Mouse (Mus musculus) thymus, adult 2 months (tissue): ENCODE measurements at regions not wholly inside any gene's neighbourhood (a gene's known extent, or its start where the extent isn't known, plus 50 kb on each side); places are given as distances from the start of the nearest gene placed in this dataset.

ENCODE experiments used
- DNase-seq: peaks from one replicate; pipeline ENCODE4 v3.0.0; 2021
- H3K27ac ChIP-seq: fragments of 200-500 bp; 2 replicates; pipeline ENCODE4 v1.5.1; 2012; ENCODE audit warnings: low read length, control low read depth; ENCODE audit not compliant: control insufficient read depth, insufficient read depth
- H3K27me3 ChIP-seq: fragments of 200-500 bp; 2 replicates; pipeline ENCODE4 v1.6.1; 2012; ENCODE audit warnings: mild to moderate bottlenecking, low read length, moderate library complexity, mixed read lengths; ENCODE audit not compliant: control insufficient read depth, insufficient read depth
- H3K36me3 ChIP-seq: fragments of 200-500 bp; 2 replicates; pipeline ENCODE4 v1.6.1; 2012; ENCODE audit warnings: mild to moderate bottlenecking, low read length, moderate library complexity; ENCODE audit not compliant: control insufficient read depth, insufficient read depth
- H3K4me1 ChIP-seq: fragments of 200-500 bp; replicated peaks from 2 replicates; pipeline ENCODE4 v1.6.1; 2012; ENCODE audit warnings: low read length; ENCODE audit not compliant: control insufficient read depth, insufficient read depth
- H3K4me3 ChIP-seq: fragments of 200-500 bp; 2 replicates; pipeline ENCODE4 v1.5.1; 2012; ENCODE audit warnings: mild to moderate bottlenecking, low read length, control low read depth, moderate library complexity; ENCODE audit not compliant: control insufficient read depth, insufficient read depth
- CTCF ChIP-seq: fragments of 200-500 bp; IDR thresholded peaks from 2 replicates; pipeline ENCODE4 v1.5.1; 2012; ENCODE audit warnings: mild to moderate bottlenecking, control low read depth, low read length, moderate library complexity, borderline replicate concordance; ENCODE audit not compliant: control insufficient read depth, poor library complexity, insufficient read depth; ENCODE audit errors: extremely low read depth
- POLR2A ChIP-seq: fragments of 200-500 bp; IDR thresholded peaks from 2 replicates; pipeline ENCODE4 v1.6.1; 2012; ENCODE audit warnings: mild to moderate bottlenecking, low read length, control low read depth, moderate library complexity; ENCODE audit not compliant: control insufficient read depth, poor library complexity, insufficient read depth; ENCODE audit errors: extremely low read depth
- WGBS: fragments of 180-500 bp; shearing (Covaris S2); methylation state at CpG from one replicate; pipeline ENCODE4 v1.1.7; 2018; 5-methylcytosine and 5-hydroxymethylcytosine counted together

DNA sequence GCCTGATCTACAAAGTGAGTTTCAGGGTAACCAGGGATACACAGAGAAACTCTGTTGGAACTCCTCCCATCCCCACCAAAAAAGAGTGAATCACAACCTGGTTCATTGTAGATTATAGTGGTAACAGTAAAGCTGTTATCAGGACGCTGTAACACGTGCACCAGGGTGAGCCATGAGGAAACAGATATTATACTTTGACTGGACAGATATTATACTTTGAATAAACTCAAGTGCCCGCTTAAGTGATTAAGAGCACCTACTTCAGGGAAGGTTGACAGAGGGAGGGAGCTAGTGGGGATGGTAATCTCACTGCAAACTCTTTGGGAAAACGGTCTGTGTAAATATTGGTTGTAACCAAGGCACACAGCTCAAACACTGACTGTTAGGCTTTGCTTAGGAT, 147.4 kb downstream of the Cetn3 start:
- 89% methylated on average over 4 of the region's 4 CpGs for WGBS
- no peak overlapping the region for H3K4me3 ChIP-seq
- TF ChIP-seq POLR2A (no peak), CTCF (no peak)

DNA sequence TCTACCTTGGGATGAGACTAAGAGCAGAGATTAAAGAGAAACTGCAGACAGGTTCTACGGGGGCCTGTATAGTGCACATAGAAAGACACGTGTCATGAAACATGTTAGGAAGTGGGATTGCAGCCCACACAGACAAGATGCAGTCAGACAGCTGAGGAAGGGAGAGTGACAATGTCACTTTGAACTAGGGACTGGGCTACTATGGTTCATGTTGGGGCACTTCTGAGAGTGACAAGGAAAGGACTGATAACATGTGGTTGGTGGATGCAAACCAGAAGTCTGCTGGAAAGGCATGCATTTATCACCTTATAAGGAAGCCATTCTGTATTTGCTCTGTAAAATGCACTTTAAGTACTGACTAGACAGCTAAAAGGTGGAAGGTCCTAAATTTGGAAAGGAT, 148.3 kb downstream of the Cetn3 start:
- TF ChIP-seq POLR2A (no peak), CTCF (no peak)
- Histone ChIP-seq H3K4me3 (no peak overlapping the region), H3K36me3 (no peaks in the 10 kb centered on the region), H3K27ac (no peak overlapping the region), H3K4me1 (no peaks in the 10 kb centered on the region), H3K27me3 (no peaks in the 10 kb centered on the region)
- DNase-seq, result no peak
- 90% methylated on average over 2 of the region's 2 CpGs for WGBS

More for the DNA sequence above, 147.4 kb downstream of the Cetn3 start:
- H3K27me3 ChIP-seq, result no peaks in the 10 kb centered on the region
- no peak overlapping the region for H3K27ac ChIP-seq
- no peaks in the 10 kb centered on the region for H3K36me3 ChIP-seq
- no peak for DNase-seq
- no peaks in the 10 kb centered on the region for H3K4me1 ChIP-seq

DNA sequence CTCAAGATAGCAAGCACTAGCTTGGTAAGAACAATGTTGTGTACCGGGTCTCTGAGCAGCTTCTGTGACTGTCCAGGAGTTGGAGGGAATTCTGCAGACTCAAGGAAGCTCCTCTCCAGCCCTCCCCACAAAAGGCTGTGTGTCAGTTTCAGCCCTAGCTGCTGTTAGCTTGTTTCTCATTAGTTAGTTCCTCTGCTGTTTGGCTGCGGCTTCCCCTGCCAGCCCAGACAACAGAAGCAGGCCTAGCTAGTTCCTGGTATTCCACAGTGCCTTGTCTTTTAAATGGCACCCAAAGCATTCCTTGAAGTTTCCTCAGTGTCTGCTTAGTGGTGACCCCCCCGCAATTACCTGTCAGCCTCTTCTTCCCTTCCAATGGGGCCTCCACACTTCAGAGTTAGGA, 154.2 kb downstream of the Cetn3 start:
- 80% methylated on average over 3 of the region's 3 CpGs for WGBS
- Histone ChIP-seq H3K27me3 (no peaks in the 10 kb centered on the region; the same call in 1 of the 2 replicates), H3K4me1 (no peaks in the 10 kb centered on the region), H3K4me3 (no peak overlapping the region), H3K27ac (no peak overlapping the region), H3K36me3 (no peaks in the 10 kb centered on the region)
- DNase-seq, result no peak
- TF ChIP-seq POLR2A (no peak), CTCF (no peak)

DNA sequence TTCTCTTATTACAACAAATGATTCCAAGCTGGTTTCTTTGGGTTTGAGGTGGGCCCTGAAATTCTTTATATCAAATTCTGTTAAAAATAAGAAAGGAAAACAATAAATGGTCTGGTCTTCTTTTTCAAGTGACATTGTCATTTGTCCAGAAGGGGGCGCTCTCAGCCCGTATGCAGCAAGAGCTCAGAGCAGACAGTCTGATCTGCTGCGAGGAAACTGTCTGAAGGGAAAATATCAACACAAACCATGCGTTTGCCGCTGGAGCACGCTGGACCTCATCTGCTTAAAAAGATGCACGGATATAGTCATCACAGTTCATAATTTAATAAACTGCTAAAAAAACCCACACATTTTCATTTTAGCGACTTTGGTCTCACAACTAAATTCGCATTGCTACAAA, 161.2 kb downstream of the Cetn3 start:
- no peak overlapping the region for H3K27ac ChIP-seq
- no peak overlapping the region for H3K4me3 ChIP-seq
- 16% methylated on average over 9 of the region's 9 CpGs for WGBS
- H3K4me1 ChIP-seq, result no peaks in the 10 kb centered on the region
- no peaks in the 10 kb centered on the region for H3K36me3 ChIP-seq
- DNase-seq, result peak; percentile 32
- no peaks in the 10 kb centered on the region; the same call in 1 of the 2 replicates for H3K27me3 ChIP-seq
- TF ChIP-seq CTCF (0 out of 2 replicates have a peak, but pooled peaks have one; percentile 25), POLR2A (no peak)

DNA sequence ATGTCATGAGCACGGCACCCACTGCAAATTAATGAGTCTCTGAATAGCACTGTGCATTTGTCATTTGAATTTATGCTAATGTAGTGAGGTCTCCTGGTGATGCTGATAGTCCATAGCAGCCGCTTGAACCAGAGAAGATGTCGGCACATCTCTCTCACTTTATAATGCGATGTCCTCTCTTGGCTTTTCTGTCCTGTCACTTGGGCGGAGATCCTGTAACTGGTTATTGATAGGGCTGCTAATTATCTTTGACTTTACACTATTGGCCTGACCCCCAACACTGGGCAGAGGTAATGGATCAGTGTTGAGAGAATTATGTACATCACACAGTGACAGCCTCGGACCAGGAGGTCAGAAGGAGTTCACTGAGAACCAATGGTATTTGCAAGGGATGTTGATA, 161.6 kb downstream of the Cetn3 start:
- 92% methylated on average over 6 of the region's 6 CpGs for WGBS
- DNase-seq, result no peak
- Histone ChIP-seq H3K27ac (no peak overlapping the region), H3K4me3 (no peak overlapping the region), H3K27me3 (no peaks in the 10 kb centered on the region; the same call in 1 of the 2 replicates), H3K4me1 (no peaks in the 10 kb centered on the region), H3K36me3 (no peaks in the 10 kb centered on the region)
- TF ChIP-seq CTCF (no peak), POLR2A (no peak)

DNA sequence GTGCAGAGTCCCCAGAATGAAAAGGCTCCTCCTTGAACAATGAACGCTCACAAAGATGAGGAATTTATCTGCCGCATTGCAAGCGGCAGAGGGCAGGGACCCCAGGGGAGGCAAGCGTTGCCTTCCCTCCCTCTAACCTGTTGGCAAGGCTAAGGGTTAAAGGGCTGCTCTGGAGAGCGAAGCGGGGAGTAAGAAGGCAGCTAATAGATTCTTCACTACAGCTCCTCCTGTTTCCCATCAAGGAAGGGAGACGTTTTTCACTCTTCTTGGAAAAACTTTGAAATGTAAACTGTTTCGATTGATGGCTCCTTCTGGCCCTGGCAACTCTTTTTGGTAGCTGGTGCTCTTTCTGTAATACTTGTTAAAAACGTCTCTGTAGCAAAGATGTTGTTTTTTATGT, 162.9 kb downstream of the Cetn3 start:
- H3K4me1 ChIP-seq, result no peaks in the 10 kb centered on the region
- H3K36me3 ChIP-seq, result no peaks in the 10 kb centered on the region
- H3K27me3 ChIP-seq, result no peaks in the 10 kb centered on the region; the same call in 1 of the 2 replicates
- 46% methylated on average over 9 of the region's 9 CpGs for WGBS
- DNase-seq, result no peak
- H3K27ac ChIP-seq, result no peak overlapping the region
- H3K4me3 ChIP-seq, result no peak overlapping the region
- TF ChIP-seq CTCF (no peak), POLR2A (no peak)

DNA sequence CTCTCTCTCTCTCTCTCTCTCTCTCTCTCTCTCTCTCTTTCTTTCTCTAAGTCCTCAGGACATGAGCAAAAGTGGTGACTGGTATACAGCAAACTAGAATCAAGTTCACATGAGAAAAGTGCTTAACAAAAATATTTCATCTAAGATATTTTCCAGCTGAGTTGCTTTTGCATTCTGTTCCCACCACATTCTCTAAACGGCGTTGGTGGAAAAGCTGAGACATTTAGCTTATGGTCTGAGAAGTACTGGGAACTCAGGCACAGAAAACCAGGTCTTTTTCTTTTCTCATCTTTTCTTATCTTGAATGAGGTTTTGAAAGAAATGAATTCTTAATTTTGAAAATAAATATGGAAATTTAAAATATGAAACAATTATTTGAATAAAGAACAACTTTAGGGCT, 182.6 kb downstream of the Cetn3 start:
- Histone ChIP-seq H3K4me3 (no peak overlapping the region), H3K27me3 (no peaks in the 10 kb centered on the region), H3K27ac (no peak overlapping the region), H3K36me3 (no peaks in the 10 kb centered on the region), H3K4me1 (no peaks in the 10 kb centered on the region)
- TF ChIP-seq CTCF, result no peak
- no peak for TF ChIP-seq POLR2A
- WGBS, result over 99% methylated on average over 2 of the region's 2 CpGs
- no peak for DNase-seq
